Mouse (Mus musculus) CH12.LX (cell line): ENCODE data around the gene Dcaf8. TPM values are rescaled to one million over a fixed set of nuclear protein-coding genes. Genes with fewer than 3 reads are reported as not detected.

Experiments
- DNase-seq: peaks from one replicate; pipeline ENCODE4 v3.0.0-alpha.2; 2013; ENCODE audit errors: extremely low read depth
- H3K27ac ChIP-seq: 2 replicates; pipeline ENCODE4 v1.5.1; 2012; ENCODE audit warnings: low read depth, mild to moderate bottlenecking, control low read depth, moderate library complexity; ENCODE audit not compliant: insufficient read depth
- H3K27me3 ChIP-seq: replicated peaks from 2 replicates; pipeline ENCODE3; 2012; ENCODE audit warnings: inconsistent platforms
- H3K36me3 ChIP-seq, 2 experiments: replicated peaks in 1 of 2; 2 replicates each; pipeline versions ENCODE3 to v1.6.1; 2012; ENCODE audit warnings: inconsistent platforms in 1 of 2, low read length in 1 of 2, mild to moderate bottlenecking in 1 of 2, mixed read lengths in 1 of 2, moderate library complexity in 1 of 2; ENCODE audit not compliant: control insufficient read depth in 1 of 2, insufficient read depth in 1 of 2
- H3K4me1 ChIP-seq, 2 experiments: 2 replicates each; pipeline ENCODE4 v1.6.1; 2012; ENCODE audit warnings: inconsistent platforms in 1 of 2, moderate library complexity in 1 of 2; ENCODE audit not compliant: insufficient read depth in 2 of 2, control insufficient read depth in 1 of 2
- H3K4me2 ChIP-seq: 2 replicates; pipeline ENCODE4 v1.6.1; 2012; ENCODE audit warnings: low read depth, mild to moderate bottlenecking, control low read depth; ENCODE audit not compliant: poor library complexity, insufficient read depth, severe bottlenecking
- H3K4me3 ChIP-seq, 3 experiments: fragments of 150-350 bp in 1 of 3; sonication (generic) in 1 of 3; replicated peaks in 1 of 3; 2 replicates each; pipeline versions ENCODE3 to v1.5.1; 2011 to 2012; ENCODE audit warnings: low read depth in 2 of 3, low read length in 2 of 3, mild to moderate bottlenecking in 2 of 3, moderate library complexity in 2 of 3, control low read depth in 1 of 3, improper control_type of control experiment in 1 of 3, inconsistent platforms in 1 of 3, mixed read lengths in 1 of 3; ENCODE audit not compliant: poor library complexity in 1 of 3
- H3K79me2 ChIP-seq: replicated peaks from 2 replicates; pipeline ENCODE4 v1.6.1; 2012; ENCODE audit warnings: mild to moderate bottlenecking, moderate library complexity; ENCODE audit not compliant: control insufficient read depth, poor library complexity, insufficient read depth, severe bottlenecking; ENCODE audit errors: extremely low read depth
- H3K9ac ChIP-seq: 2 replicates; pipeline ENCODE4 v1.6.1; 2012; ENCODE audit warnings: low read depth, mild to moderate bottlenecking, control low read depth, moderate library complexity; ENCODE audit not compliant: insufficient read depth
- H3K9me3 ChIP-seq: replicated peaks from 2 replicates; pipeline ENCODE3; 2012; ENCODE audit warnings: low read length, inconsistent platforms, mixed read lengths
- CHD1 ChIP-seq: IDR thresholded peaks from 2 replicates; pipeline ENCODE4 v1.6.1; 2012; ENCODE audit warnings: low read depth, low read length, improper control_type of control experiment, inconsistent platforms
- CTCF ChIP-seq, 2 experiments: IDR thresholded peaks in 1 of 2; conservative IDR thresholded peaks in 1 of 2; 2 replicates each; pipeline ENCODE4 v1.5.1; 2011 to 2012; ENCODE audit warnings: low read depth in 2 of 2, low read length in 2 of 2, improper control_type of control experiment in 1 of 2, inconsistent platforms in 1 of 2, mild to moderate bottlenecking in 1 of 2, moderate library complexity in 1 of 2
- E2F4 ChIP-seq: IDR thresholded peaks from 2 replicates; pipeline ENCODE4 v1.6.1; 2011; ENCODE audit warnings: low read depth, low read length, improper control_type of control experiment; ENCODE audit not compliant: insufficient replicate concordance
- ELF1 ChIP-seq: IDR thresholded peaks from 2 replicates; pipeline ENCODE4 v1.6.1; 2014; ENCODE audit warnings: low read depth, mild to moderate bottlenecking, inconsistent platforms, low read length, improper control_type of control experiment
- EP300 ChIP-seq: IDR thresholded peaks from 2 replicates; pipeline ENCODE4 v1.6.1; 2011; ENCODE audit warnings: low read length, improper control_type of control experiment
- HCFC1 ChIP-seq: IDR thresholded peaks from 2 replicates; pipeline ENCODE4 v1.6.1; 2012; ENCODE audit warnings: low read depth, mild to moderate bottlenecking, inconsistent platforms, low read length, improper control_type of control experiment
- JUND ChIP-seq: conservative IDR thresholded peaks from 2 replicates; pipeline ENCODE4 v1.6.1; 2011; ENCODE audit warnings: low read depth, low read length, improper control_type of control experiment
- KAT2A ChIP-seq: IDR thresholded peaks from 2 replicates; pipeline ENCODE4 v1.6.1; 2012; ENCODE audit warnings: low read length, improper control_type of control experiment, inconsistent platforms; ENCODE audit not compliant: insufficient replicate concordance
- MAFK ChIP-seq: IDR thresholded peaks from 2 replicates; pipeline ENCODE4 v1.6.1; 2011; ENCODE audit warnings: low read length, improper control_type of control experiment; ENCODE audit not compliant: insufficient replicate concordance
- MAX ChIP-seq: IDR thresholded peaks from 2 replicates; pipeline ENCODE4 v1.6.1; 2011; ENCODE audit warnings: low read length, improper control_type of control experiment
- MYC ChIP-seq: IDR thresholded peaks from 2 replicates; pipeline ENCODE4 v1.6.1; 2011; ENCODE audit warnings: low read depth, mild to moderate bottlenecking, improper control_type of control experiment, low read length
- RCOR1 ChIP-seq: conservative IDR thresholded peaks from 2 replicates; pipeline ENCODE4 v1.6.1; 2012; ENCODE audit warnings: low read depth, mild to moderate bottlenecking, inconsistent platforms, low read length, improper control_type of control experiment
- SIN3A ChIP-seq: IDR thresholded peaks from 2 replicates; pipeline ENCODE4 v1.6.1; 2012; ENCODE audit warnings: low read length, improper control_type of control experiment, inconsistent platforms
- SMC3 ChIP-seq: IDR thresholded peaks from 2 replicates; pipeline ENCODE4 v1.6.1; 2011; ENCODE audit warnings: low read depth, low read length, improper control_type of control experiment
- TCF12 ChIP-seq: IDR thresholded peaks from 2 replicates; pipeline ENCODE4 v1.6.1; 2014; ENCODE audit warnings: low read depth, mild to moderate bottlenecking, inconsistent platforms, low read length, improper control_type of control experiment
- USF2 ChIP-seq: conservative IDR thresholded peaks from 2 replicates; pipeline ENCODE4 v1.6.1; 2011; ENCODE audit warnings: low read depth, low read length, improper control_type of control experiment
- ZC3H11A ChIP-seq: IDR thresholded peaks from 2 replicates; pipeline ENCODE4 v1.6.1; 2012; ENCODE audit warnings: low read depth, mild to moderate bottlenecking, inconsistent platforms, low read length, improper control_type of control experiment
- dilution Hi-C: fragments of 300-500 bp; cut with MboI; formaldehyde crosslinking; loops from 2 replicates; pipeline ENCODE4 v1.14.3; 2020; ENCODE audit warnings: low sequenced_read_pairs; ENCODE audit not compliant: extremely low pct_unique_long_range_greater_than_20kb, extremely low pct_ligation_motif_present
- in situ Hi-C: fragments of 300-500 bp; cut with MboI; formaldehyde crosslinking; loops from 3 replicates; pipeline ENCODE4 v1.14.3; 2019; ENCODE audit warnings: low sequenced_read_pairs, low pct_ligation_motif_present, low pct_unique_long_range_greater_than_20kb, mixed read lengths
- polyA plus RNA-seq: library from polyadenylated mRNA; unstranded; fragments of >175 nt; gene quantifications from 2 replicates; pipeline ENCODE4 v1.2.1, GENCODE M21; 2012; ENCODE audit warnings: low read depth; ENCODE audit not compliant: insufficient read length
- total RNA-seq, 2 experiments: library from RNA; depleted of rRNA; stranded (reverse); fragments of 300-350 nt in 1 of 2; fragments of >200 nt in 1 of 2; gene quantifications; 2 replicates each; pipeline ENCODE4 v1.2.3; 2012 to 2014

Dcaf8 gene
- total and polyA plus RNA-seq, 3 experiments, result 46.2 to 77.2 (median 58.5) TPM

DNA sequence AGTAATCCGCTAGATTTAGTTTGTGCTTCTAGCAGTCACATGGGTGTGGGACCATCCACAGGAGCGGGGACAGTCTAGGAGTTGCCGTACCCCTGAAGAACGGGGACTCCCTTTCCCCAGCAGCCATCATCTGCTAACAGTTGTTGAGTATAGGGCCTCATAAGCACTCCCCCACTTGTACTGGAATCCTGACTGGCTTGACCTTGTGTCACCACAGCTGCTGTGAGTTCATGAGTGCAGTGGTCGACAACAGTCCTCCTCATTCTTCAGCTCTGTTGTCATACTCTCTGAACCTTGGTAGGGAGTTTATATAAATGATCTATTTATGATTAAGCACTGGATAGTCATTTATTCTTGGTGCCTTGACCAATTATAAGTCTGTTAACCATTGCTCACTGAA, 21.9 kb downstream of the Dcaf8 start:
- TF ChIP-seq MYC (no peak), MAX (no peak), JUND (no peak), ELF1 (no peak), USF2 (no peak), KAT2A (no peak), E2F4 (no peak), CHD1 (no peak), SMC3 (no peak), EP300 (no peak), RCOR1 (no peak), HCFC1 (no peak), CTCF (conservative IDR thresholded peaks at IDR 0.05 in 1 of 2, IDR thresholded peaks at IDR 0.05 in 1 of 2; ENCODE audit: low read depth in 2 of 2, low read length in 2 of 2) (no peak), MAFK (no peak), ZC3H11A (no peak), TCF12 (no peak)
- Histone ChIP-seq H3K27ac (no peak overlapping the region), H3K4me1 (peaks cover 0 to 10% of the 10 kb centered on the region in 2 experiments; a peak in 1 of 4 replicates), H3K79me2 (peaks cover 3% of the 10 kb centered on the region), H3K4me3 (no peak overlapping the region), H3K9ac (no peak overlapping the region), H3K9me3 (peaks cover 1% of the 10 kb centered on the region), H3K4me2 (no peak overlapping the region), H3K27me3 (no peaks in the 10 kb centered on the region), H3K36me3 (peaks cover 72 to 95% of the 10 kb centered on the region in 2 experiments)
- DNase-seq, result no peak
- in situ Hi-C loops, result no loop called here
- dilution Hi-C loops, result no loop called here

GRCm38 (mm10) chr1:172172381-172172780, 24.5 kb downstream of the Dcaf8 start:
- no peak overlapping the region for H3K4me3 ChIP-seq
- dilution Hi-C loops (no loop called here), in situ Hi-C loops (no loop called here)
- peaks cover 66 to 90% of the 10 kb centered on the region in 2 experiments for H3K36me3 ChIP-seq
- no peak overlapping the region for H3K9ac ChIP-seq
- TF ChIP-seq SIN3A, result no peak
- no peak for DNase-seq
- H3K27ac ChIP-seq, result no peak overlapping the region
- H3K4me2 ChIP-seq, result no peak overlapping the region
- peaks cover 1% of the 10 kb centered on the region for H3K9me3 ChIP-seq
- H3K4me1 ChIP-seq, result peaks cover 0 to 10% of the 10 kb centered on the region in 2 experiments; a peak in 1 of 4 replicates
- no peaks in the 10 kb centered on the region; the same call in 1 of the 2 replicates for H3K79me2 ChIP-seq
- H3K27me3 ChIP-seq, result no peaks in the 10 kb centered on the region
